Comparison of ENCODE assay signal across 21 mouse cellular contexts in genomic region chr3:28561408-28561807, GRCm38 (mm10).
"Had no signal": no experiment of that assay in that cellular context is flagged by ENCODE, and none has a peak within 500 bp of the region (broad histone marks: within the 10 kb centered on the region; RNA-seq: fewer than 3 reads in every experiment).

No protein-coding gene starts in this region.

- H3K9me3 ChIP-seq: lung, embryonic 15.5 days; megakaryocyte, embryonic 14.5 days; midbrain, embryonic 15.5 days; neural tube, embryonic 12.5 days; stomach, embryonic 15.5 days had no signal

- DNase-seq: liver, postnatal 0 days; lung, adult 2 months; lung, postnatal 14 days; lung, postnatal 36 days; retina, postnatal 1 day; right cerebral cortex, adult 18-20 months; right cerebral cortex, postnatal 25 days; right cerebral cortex, postnatal 4 days; thymus, adult 2 months; thymus, postnatal 25 days; thymus, postnatal 4 days had no signal

- H3K9ac ChIP-seq: liver, postnatal 0 days; lung, embryonic 15.5 days; midbrain, embryonic 13.5 days; midbrain, embryonic 15.5 days; neural tube, embryonic 12.5 days; stomach, embryonic 15.5 days had no signal

- H3K4me3 ChIP-seq: lung, embryonic 15.5 days; megakaryocyte, embryonic 14.5 days; midbrain, embryonic 13.5 days; midbrain, embryonic 15.5 days; neural tube, embryonic 12.5 days; stomach, embryonic 15.5 days had no signal

- H3K27ac ChIP-seq: lung, embryonic 15.5 days; macrophage; midbrain, embryonic 13.5 days; midbrain, embryonic 15.5 days; neural tube, embryonic 12.5 days; stomach, embryonic 15.5 days; stomach, postnatal 0 days had no signal

- ATAC-seq: liver, postnatal 0 days; lung, postnatal 0 days; midbrain, embryonic 13.5 days; midbrain, embryonic 15.5 days had no signal

- H3K4me2 ChIP-seq: lung, embryonic 15.5 days; midbrain, embryonic 11.5 days; midbrain, embryonic 13.5 days; midbrain, embryonic 15.5 days; neural tube, embryonic 12.5 days; stomach, embryonic 15.5 days had no signal

- H3K4me1 ChIP-seq: lung, embryonic 15.5 days; neural tube, embryonic 12.5 days; stomach, embryonic 15.5 days had no signal

- H3K36me3 ChIP-seq: stomach, embryonic 15.5 days had no signal

- H3K27me3 ChIP-seq: lung, embryonic 15.5 days; megakaryocyte, embryonic 14.5 days; midbrain, embryonic 13.5 days; midbrain, embryonic 15.5 days; neural tube, embryonic 12.5 days; stomach, embryonic 15.5 days had no signal
